Mouse (Mus musculus) liver, postnatal 0 days (tissue): ENCODE measurements around the gene Prima1.

Experiments used
- CTCF ChIP-seq: sonication (generic); IDR thresholded peaks from 2 replicates; pipeline ENCODE4 v1.5.1; 2016; ENCODE audit warnings: antibody characterized with exemption, low read depth
- EP300 ChIP-seq: IDR thresholded peaks from 2 replicates; pipeline ENCODE4 v1.6.1; 2016; ENCODE audit warnings: antibody characterized with exemption, low read depth, mild to moderate bottlenecking

DNA sequence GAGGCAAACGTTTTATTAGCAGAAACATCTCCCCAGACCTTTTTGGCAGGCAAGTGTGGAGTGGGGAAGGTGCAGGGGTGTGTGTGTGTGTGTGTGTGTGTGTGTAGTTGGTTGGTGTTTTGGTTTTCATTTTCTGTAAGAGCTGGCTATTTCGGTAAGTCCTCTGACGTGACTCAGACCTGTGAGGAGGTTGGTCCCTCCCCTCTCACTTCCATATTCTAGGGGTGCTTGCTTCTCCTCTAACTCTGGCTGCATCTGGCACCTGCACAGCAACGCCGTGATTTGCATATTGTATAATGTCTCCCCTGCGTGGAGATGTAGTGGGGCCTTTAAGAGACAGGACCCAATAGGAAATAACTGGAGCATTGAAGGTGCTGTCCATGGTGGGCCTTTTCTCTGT, 31.1 kb upstream of the Prima1 start:
- TF ChIP-seq EP300 (no peak), CTCF (no peak)
